Comparison of ENCODE assay signal across 4 mouse cellular contexts in genomic region chr17:87078217-87078616, GRCm38 (mm10). TPM values are rescaled to one million over a fixed set of nuclear protein-coding genes. Genes with fewer than 3 reads are reported as not detected.
DNase-seq lines count a peak whose midpoint lies in the region; ATAC-seq lines count a peak whose summit lies in the region.

No protein-coding gene starts in this region.

- 0 out of 2 replicates have a peak, but pooled peaks have one; percentile 32 for ATAC-seq in common myeloid progenitor, adult 5-6 weeks (replicated peaks; ENCODE audit: low read depth, poor library complexity, severe bottlenecking)
- ATAC-seq in erythroid progenitor cell, adult 5-6 weeks (replicated peaks; ENCODE audit: low FRiP score, poor library complexity, severe bottlenecking), result peak; percentile 86
- peak; percentile 34; the same call in 1 of the 2 replicates for ATAC-seq in megakaryocyte progenitor cell, adult 5-6 weeks (replicated peaks; ENCODE audit: poor library complexity)

- DNase-seq in heart, adult 11 months, result peak; percentile 29

RNA-seq across cellular contexts. Expression of gene Socs5, which starts 29.3 kb away (rescaled TPM):
- total RNA-seq in common myeloid progenitor, adult 5-6 weeks (2017), result 7.2 and 10.0 TPM in 2 replicates
- 0.84 and 4.0 TPM in 2 replicates for total RNA-seq in erythroid progenitor cell, adult 5-6 weeks (2015; ENCODE audit: low replicate concordance)
- 1.2 TPM in 1 of 2 replicates, not detected in the other for total RNA-seq in erythroid progenitor cell, adult 5-6 weeks (2017; ENCODE audit: low replicate concordance)
- total RNA-seq in megakaryocyte progenitor cell, adult 5-6 weeks (2015), result 4.4 and 5.1 TPM in 2 replicates
- total RNA-seq in megakaryocyte progenitor cell, adult 5-6 weeks (2017), result 4.2 and 5.5 TPM in 2 replicates

RNA-seq across cellular contexts. Expression of gene Cript, which starts 52.9 kb away (rescaled TPM):
- total RNA-seq in common myeloid progenitor, adult 5-6 weeks (2017), result 45.7 and 84.5 TPM in 2 replicates
- 53.3 and 91.8 TPM in 2 replicates for total RNA-seq in erythroid progenitor cell, adult 5-6 weeks (2015; ENCODE audit: low replicate concordance)
- total RNA-seq in erythroid progenitor cell, adult 5-6 weeks (2017; ENCODE audit: low replicate concordance), result 37.4 and 51.5 TPM in 2 replicates
- 88.1 and 94.9 TPM in 2 replicates for total RNA-seq in megakaryocyte progenitor cell, adult 5-6 weeks (2015)
- total RNA-seq in megakaryocyte progenitor cell, adult 5-6 weeks (2017), result 50.2 and 60.3 TPM in 2 replicates

RNA-seq across cellular contexts. Expression of gene Pigf, which starts 53.0 kb away (rescaled TPM):
- total RNA-seq in common myeloid progenitor, adult 5-6 weeks (2017), result 15.7 and 22.7 TPM in 2 replicates
- 6.3 TPM in 1 of 2 replicates, not detected in the other for total RNA-seq in erythroid progenitor cell, adult 5-6 weeks (2015; ENCODE audit: low replicate concordance)
- total RNA-seq in erythroid progenitor cell, adult 5-6 weeks (2017; ENCODE audit: low replicate concordance), result 2.4 and 4.3 TPM in 2 replicates
- total RNA-seq in megakaryocyte progenitor cell, adult 5-6 weeks (2015), result 15.1 and 15.5 TPM in 2 replicates
- total RNA-seq in megakaryocyte progenitor cell, adult 5-6 weeks (2017), result 20.8 TPM in 2 replicates

Comparison
In these comparisons a context has a peak if more than half of its experiments do, and no peak if none do; other contexts are left out.
1. Peak in every context shown above with its lines: DNase-seq and ATAC-seq.
2. ATAC-seq: peak in every context shown above with its lines; median percentile 86 in erythroid progenitor cell, adult 5-6 weeks; 34 in megakaryocyte progenitor cell, adult 5-6 weeks; 32 in common myeloid progenitor, adult 5-6 weeks.